Mouse (Mus musculus) hematopoietic stem cell, adult 5-6 weeks (primary cell): Measurements from ENCODE around the gene Pltp. TPM values are rescaled to one million over a fixed set of nuclear protein-coding genes. Genes with fewer than 3 reads are reported as not detected.
A peak's percentile ranks its signal among the peaks of the same experiment; 100 is the strongest.
"Not testable (repeated sequence)": the region's sequence is repeated elsewhere in the genome, so short reads cannot be mapped to it uniquely, and the experiment has no call there.

Experiments
- ATAC-seq, 2 experiments: fragments of 125-278 bp in 1 of 2; replicated peaks in 1 of 2; 2 replicates each; pipeline ENCODE4 v1.8.0; 2016 to 2017; ENCODE audit warnings: inconsistent platforms in 2 of 2, mild to moderate bottlenecking in 2 of 2, moderate number of reproducible peaks in 2 of 2, low read depth in 1 of 2, moderate TSS enrichment in 1 of 2; ENCODE audit not compliant: low FRiP score in 2 of 2, poor library complexity in 2 of 2, severe bottlenecking in 2 of 2, insufficient read depth in 1 of 2, low TSS enrichment in 1 of 2
- total RNA-seq: library from RNA; stranded (forward); fragments of 172-1452, 232-1000 nt; gene quantifications from 2 replicates; pipeline ENCODE4 v1.2.3, GENCODE M21; 2017

Gene Pltp
- total RNA-seq, 1 experiment from 2014 or later: 0.55 TPM

GRCm38 (mm10) chr2:164885788-164886187 lies 28.3 kb upstream of the Pltp start:
- ATAC-seq: no peak

- no peak for ATAC-seq
Observed at GRCm38 (mm10) chr2:164882619-164883018, 25.1 kb upstream of the Pltp start.

- ATAC-seq: peak; percentile 83 to 88
Observed at GRCm38 (mm10) chr2:164879568-164880277, 22.2 kb upstream of the Pltp start.

GRCm38 (mm10) chr2:164879228-164879567 lies 21.7 kb upstream of the Pltp start, which contains the start of gene Pcif1:
Pcif1 (plus strand) TSS chr2:164879304.
- peak; percentile 47 to 51; a peak in 3 of 4 replicates for ATAC-seq

GRCm38 (mm10) chr2:164878509-164879227 lies 21.2 kb upstream of the Pltp start:
- ATAC-seq: peak; percentile 49 to 53

GRCm38 (mm10) chr2:164877376-164878215 lies 20.1 kb upstream of the Pltp start:
- not testable (repeated sequence) for ATAC-seq

- ATAC-seq: not testable (repeated sequence)
Observed at GRCm38 (mm10) chr2:164875648-164876047, 18.1 kb upstream of the Pltp start.

GRCm38 (mm10) chr2:164874239-164874769 lies 16.8 kb upstream of the Pltp start:
- ATAC-seq: no peak

GRCm38 (mm10) chr2:164873621-164874020 lies 16.1 kb upstream of the Pltp start:
- ATAC-seq: no peak

- ATAC-seq: no peak
Observed at GRCm38 (mm10) chr2:164871602-164872303, 14.2 kb upstream of the Pltp start.

GRCm38 (mm10) chr2:164868491-164868890 lies 11.0 kb upstream of the Pltp start:
- peak in 1 of 2 experiments; percentile 37; a peak in 1 of 4 replicates for ATAC-seq

GRCm38 (mm10) chr2:164867566-164867965 lies 10.1 kb upstream of the Pltp start:
- ATAC-seq: no peak

- peak; percentile 63 to 75 for ATAC-seq
Observed at GRCm38 (mm10) chr2:164866741-164867551, 9.4 kb upstream of the Pltp start.

GRCm38 (mm10) chr2:164864593-164864992 lies 7.1 kb upstream of the Pltp start:
- ATAC-seq: no peak

GRCm38 (mm10) chr2:164863411-164863810 lies 5.9 kb upstream of the Pltp start:
- ATAC-seq: not testable (repeated sequence)

GRCm38 (mm10) chr2:164862179-164862861 lies 4.8 kb upstream of the Pltp start:
- no peak for ATAC-seq
